Mouse (Mus musculus) heart, adult 2 months (tissue): ENCODE results near the gene Tmem25. TPM values are rescaled to one million over a fixed set of nuclear protein-coding genes. Genes with fewer than 3 reads are reported as not detected.

Experiments used
- DNase-seq, 2 experiments: peaks; one replicate each; pipeline ENCODE4 v3.0.0; 2021
- H3K27ac ChIP-seq: fragments of 200-600 bp; 2 replicates; pipeline ENCODE4 v1.8.1; 2022
- H3K27me3 ChIP-seq: fragments of 200-500 bp; 2 replicates; pipeline ENCODE4 v1.6.1; 2012; ENCODE audit warnings: mild to moderate bottlenecking, low read length, inconsistent platforms, mixed read lengths; ENCODE audit not compliant: control insufficient read depth, insufficient read depth
- H3K36me3 ChIP-seq: fragments of 200-500 bp; 2 replicates; pipeline ENCODE4 v1.6.1; 2012; ENCODE audit warnings: low read length, inconsistent platforms; ENCODE audit not compliant: control insufficient read depth, insufficient read depth
- H3K4me1 ChIP-seq: fragments of 200-500 bp; 2 replicates; pipeline ENCODE4 v1.6.1; 2011; ENCODE audit warnings: low read length; ENCODE audit not compliant: control insufficient read depth, insufficient read depth
- H3K4me3 ChIP-seq: fragments of 200-600 bp; 2 replicates; pipeline ENCODE4 v1.8.1; 2022
- H3K79me2 ChIP-seq: fragments of 200-500 bp; replicated peaks from 2 replicates; pipeline ENCODE4 v1.6.1; 2012; ENCODE audit warnings: mild to moderate bottlenecking, inconsistent platforms, low read length, moderate library complexity, mixed read lengths; ENCODE audit not compliant: control insufficient read depth, insufficient read depth
- H3K9ac ChIP-seq: fragments of 200-500 bp; 2 replicates; pipeline ENCODE4 v1.6.1; 2012; ENCODE audit warnings: low read depth, mild to moderate bottlenecking, control low read depth, inconsistent platforms, low read length, mixed read lengths
- CTCF ChIP-seq: fragments of 200-600 bp; IDR thresholded peaks from 2 replicates; pipeline ENCODE4 v1.8.1; 2022; ENCODE audit warnings: antibody characterized with exemption, mild to moderate bottlenecking, moderate library complexity
- EP300 ChIP-seq: fragments of 200-500 bp; IDR thresholded peaks from 2 replicates; pipeline ENCODE4 v1.6.1; 2011; ENCODE audit warnings: low read depth, low read length, control low read depth; ENCODE audit not compliant: insufficient read depth
- POLR2A ChIP-seq: fragments of 200-500 bp; IDR thresholded peaks from 2 replicates; pipeline ENCODE4 v1.6.1; 2011; ENCODE audit warnings: mild to moderate bottlenecking, low read depth, low read length, control low read depth; ENCODE audit not compliant: insufficient read depth
- WGBS: fragments of 180-500 bp; shearing (Covaris S2); methylation state at CpG from one replicate; pipeline ENCODE4 v1.1.7; 2018; 5-methylcytosine and 5-hydroxymethylcytosine counted together
- intact Hi-C: fragments of 180-260 bp; cut with DNase I; formaldehyde crosslinking; loops from one replicate; pipeline ENCODE4 v1.15.1; 2025
- polyA plus RNA-seq: library from polyadenylated mRNA; depleted of rRNA; stranded (reverse); fragments of >200 nt; gene quantifications from 2 replicates; pipeline ENCODE4 v1.2.3, GENCODE M21; 2012
- total RNA-seq, 2 experiments: library from RNA; stranded (reverse); gene quantifications; 2 replicates each; pipeline ENCODE4 v1.2.3; 2021

Tmem25 gene
- total and polyA plus RNA-seq, 3 experiments = 10.6 to 22.5 (median 10.9) TPM

DNA sequence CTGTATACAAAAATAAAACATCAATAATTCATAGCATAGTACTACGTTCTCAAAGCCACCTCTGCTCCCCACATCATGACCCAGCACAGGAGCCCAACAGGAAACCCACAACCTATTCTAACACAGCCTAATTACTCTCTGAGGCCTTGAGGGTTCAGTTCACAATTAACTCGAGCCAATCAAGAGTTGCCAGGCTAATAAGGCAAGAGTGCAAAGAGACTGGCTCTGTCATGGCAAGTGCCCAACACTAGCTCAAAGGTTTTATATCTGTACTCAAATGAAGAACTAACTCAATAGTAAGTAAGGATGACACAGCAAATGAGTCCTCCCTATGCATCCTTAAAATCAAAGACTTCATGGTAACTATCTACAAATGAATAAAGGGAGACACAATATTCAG is 31.4 kb upstream of the Tmem25 start:
- Histone ChIP-seq H3K4me1 (no peaks in the 10 kb centered on the region), H3K9ac (no peak overlapping the region), H3K79me2 (no peaks in the 10 kb centered on the region), H3K36me3 (peaks cover 5% of the 10 kb centered on the region), H3K27ac (no peak overlapping the region), H3K27me3 (no peaks in the 10 kb centered on the region), H3K4me3 (no peak overlapping the region)
- 73% methylated on average over 2 of the region's 2 CpGs for WGBS
- intact Hi-C loops = no loop called here
- no peak for DNase-seq
- TF ChIP-seq POLR2A (no peak), EP300 (no peak), CTCF (no peak)

GRCm38 (mm10) chr9:44828944-44829343 is 29.8 kb upstream of the Tmem25 start:
- H3K4me1 ChIP-seq = no peaks in the 10 kb centered on the region
- no peak overlapping the region for H3K27ac ChIP-seq
- H3K27me3 ChIP-seq = no peaks in the 10 kb centered on the region
- TF ChIP-seq CTCF (no peak), EP300 (no peak), POLR2A (no peak)
- peaks cover 5% of the 10 kb centered on the region for H3K36me3 ChIP-seq
- intact Hi-C loops = no loop called here
- H3K9ac ChIP-seq = no peak overlapping the region
- H3K4me3 ChIP-seq = no peak overlapping the region
- H3K79me2 ChIP-seq = no peaks in the 10 kb centered on the region
- WGBS = 94% methylated on average over 11 of the region's 11 CpGs
- no peak for DNase-seq

DNA sequence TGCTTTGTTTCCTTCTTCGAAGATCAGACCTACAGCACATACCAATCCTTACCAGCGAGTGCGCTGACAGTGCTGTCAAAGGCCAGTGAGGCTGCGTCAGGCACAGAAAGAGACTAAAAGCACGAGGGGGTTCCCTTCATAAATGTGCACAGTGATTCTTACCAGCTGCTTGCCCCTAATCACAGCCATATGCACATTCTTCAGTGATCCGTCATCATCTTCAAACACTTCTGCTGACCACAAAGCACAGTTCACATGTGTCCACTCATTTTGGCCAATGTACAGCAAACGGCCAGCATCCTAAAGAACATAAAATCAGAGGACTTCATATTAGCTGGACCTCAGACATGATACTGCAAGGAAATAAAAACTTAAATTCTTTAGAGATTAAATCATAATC is 27.6 kb upstream of the Tmem25 start:
- intact Hi-C loops = no loop called here
- 82% methylated on average over 7 of the region's 7 CpGs for WGBS
- Histone ChIP-seq H3K27me3 (no peaks in the 10 kb centered on the region), H3K79me2 (no peaks in the 10 kb centered on the region), H3K4me1 (no peaks in the 10 kb centered on the region), H3K9ac (no peak overlapping the region), H3K4me3 (no peak overlapping the region), H3K36me3 (peaks cover 5% of the 10 kb centered on the region), H3K27ac (no peak overlapping the region)
- TF ChIP-seq EP300 = no peak
- TF ChIP-seq POLR2A = no peak
- TF ChIP-seq CTCF = no peak
- DNase-seq = no peak

- no peak overlapping the region for H3K9ac ChIP-seq
- no peak overlapping the region for H3K27ac ChIP-seq
- H3K36me3 ChIP-seq = no peaks in the 10 kb centered on the region; the same call in 1 of the 2 replicates
- no peaks in the 10 kb centered on the region for H3K4me1 ChIP-seq
- peak in 1 of 2 experiments; percentile 21 for DNase-seq
- H3K27me3 ChIP-seq = no peaks in the 10 kb centered on the region
- no peak overlapping the region for H3K4me3 ChIP-seq
- 79% methylated on average over 15 of the region's 15 CpGs for WGBS
- intact Hi-C loops = no loop called here
- H3K79me2 ChIP-seq = no peaks in the 10 kb centered on the region
- TF ChIP-seq CTCF = no peak
- no peak for TF ChIP-seq EP300
- no peak for TF ChIP-seq POLR2A
Observed at GRCm38 (mm10) chr9:44819920-44820827, 21.1 kb upstream of the Tmem25 start.

GRCm38 (mm10) chr9:44817522-44817921 is 18.4 kb upstream of the Tmem25 start:
- WGBS = 63% methylated on average over 5 of the region's 5 CpGs
- H3K27me3 ChIP-seq = no peaks in the 10 kb centered on the region
- H3K36me3 ChIP-seq = no peaks in the 10 kb centered on the region
- no peak for TF ChIP-seq CTCF
- TF ChIP-seq EP300 = no peak
- TF ChIP-seq POLR2A = no peak
- no peaks in the 10 kb centered on the region for H3K4me1 ChIP-seq
- H3K4me3 ChIP-seq = no peak overlapping the region
- intact Hi-C loops = no loop called here
- H3K79me2 ChIP-seq = no peaks in the 10 kb centered on the region
- H3K27ac ChIP-seq = no peak overlapping the region
- H3K9ac ChIP-seq = no peak overlapping the region
- DNase-seq = no peak

DNA sequence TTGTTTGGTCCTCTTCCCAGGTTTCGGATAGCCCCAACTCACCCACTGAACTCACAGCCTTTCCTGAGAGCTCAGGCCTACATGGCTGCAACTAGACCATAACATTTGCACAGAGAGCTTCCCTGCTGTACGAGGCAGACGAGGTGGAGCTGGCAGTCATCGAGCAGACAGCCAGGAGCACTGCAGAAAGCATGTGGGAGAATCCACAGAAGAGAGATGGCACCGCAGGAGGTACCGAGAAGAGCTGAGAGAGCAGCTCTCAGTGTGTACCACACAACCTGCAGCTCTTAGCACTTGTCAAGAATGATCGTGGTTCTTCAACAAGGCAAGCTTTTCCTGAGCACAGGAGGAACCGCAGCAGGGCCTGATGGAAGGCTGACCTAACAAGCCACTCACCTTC is 15.1 kb upstream of the Tmem25 start:
- H3K27ac ChIP-seq = no peak overlapping the region
- WGBS = 92% methylated on average over 8 of the region's 8 CpGs
- no peaks in the 10 kb centered on the region for H3K27me3 ChIP-seq
- intact Hi-C loops = no loop called here
- no peaks in the 10 kb centered on the region for H3K79me2 ChIP-seq
- no peak for DNase-seq
- no peak for TF ChIP-seq CTCF
- no peak for TF ChIP-seq EP300
- no peak for TF ChIP-seq POLR2A
- H3K36me3 ChIP-seq = no peaks in the 10 kb centered on the region
- no peak overlapping the region for H3K4me3 ChIP-seq
- no peak overlapping the region for H3K9ac ChIP-seq
- no peaks in the 10 kb centered on the region for H3K4me1 ChIP-seq
